14 mouse cellular contexts compared by ENCODE assay signal in the genomic region with DNA sequence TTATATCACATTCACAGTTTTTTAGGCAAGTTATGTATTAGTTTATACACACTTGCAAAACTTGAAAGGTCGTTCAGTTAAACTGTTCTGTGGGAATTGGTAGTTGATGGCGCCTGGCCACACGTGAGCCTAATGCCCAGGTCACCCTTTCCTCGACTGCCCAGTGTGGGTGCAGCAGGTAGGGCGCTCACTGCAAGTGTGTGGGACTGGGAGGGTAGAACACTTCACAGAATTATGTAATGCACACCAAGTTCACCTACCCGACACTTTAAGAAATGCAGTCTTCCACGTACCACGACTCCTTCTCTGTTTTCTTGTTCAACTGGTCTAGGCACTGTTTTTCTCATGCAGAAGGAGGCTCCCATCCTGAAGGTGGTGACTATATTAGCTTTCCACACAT.
"Had no signal": no experiment of that assay in that cellular context is flagged by ENCODE, and none has a peak within 500 bp of the region (broad histone marks: within the 10 kb centered on the region; RNA-seq: fewer than 3 reads in every experiment).

No protein-coding gene starts in this region.

- H3K36me3 ChIP-seq: neural tube, embryonic 15.5 days; stomach, embryonic 15.5 days had no signal

- H3K4me3 ChIP-seq: neural tube, embryonic 15.5 days; stomach, embryonic 15.5 days had no signal

- DNase-seq: right cerebral cortex, adult 18-20 months; right cerebral cortex, postnatal 14 days; right cerebral cortex, postnatal 25 days; right cerebral cortex, postnatal 4 days; spleen, adult 18-20 months; thymus, adult 18-20 months; thymus, adult 2 months; thymus, postnatal 14 days; thymus, postnatal 25 days; thymus, postnatal 36 days; thymus, postnatal 4 days had no signal

- H3K4me1 ChIP-seq: stomach, embryonic 15.5 days had no signal

- H3K4me2 ChIP-seq: neural tube, embryonic 15.5 days; stomach, embryonic 15.5 days had no signal

- H3K9ac ChIP-seq: neural tube, embryonic 15.5 days; stomach, embryonic 15.5 days had no signal

- H3K27ac ChIP-seq: neural tube, embryonic 15.5 days; stomach, embryonic 15.5 days; stomach, postnatal 0 days had no signal

- H3K9me3 ChIP-seq: neural tube, embryonic 15.5 days; stomach, embryonic 15.5 days had no signal

- H3K27me3 ChIP-seq: neural tube, embryonic 15.5 days; stomach, embryonic 15.5 days had no signal
